Mouse (Mus musculus): ENCODE measurements around the gene Cyp2d34. TPM values are rescaled to one million over a fixed set of nuclear protein-coding genes. Genes with fewer than 3 reads are reported as not detected.

Cyp2d34 gene
- total and polyA plus RNA-seq, 3 experiments: 0.11 TPM; not detected in 2

- ATAC-seq (ENCODE audit: extremely low read depth, insufficient number of reproducible peaks, low FRiP score, poor library complexity, severe bottlenecking) (no peak), DNase-seq (ENCODE audit: low spot score) (no peak)
These were observed 38.1 kb downstream of the Cyp2d34 start for GRCm38 (mm10) chr15:82582621-82583020.

GRCm38 (mm10) chr15:82579071-82579470, 41.7 kb downstream of the Cyp2d34 start:
- TF ChIP-seq POLR2AphosphoS5 (IDR thresholded peaks at IDR 0.05; ENCODE audit: insufficient replicate concordance, low read depth, low read length): no peak
- no peak for TF ChIP-seq TAL1 (conservative IDR thresholded peaks at IDR 0.05; ENCODE audit: low read depth, low read length)
- TF ChIP-seq GATA1 (IDR thresholded peaks at IDR 0.05; ENCODE audit: borderline replicate concordance, low read length): no peak
- TF ChIP-seq GATA2 (IDR thresholded peaks at IDR 0.05; ENCODE audit: borderline replicate concordance, low read depth, low read length): no peak
- TF ChIP-seq CTCF (IDR thresholded peaks at IDR 0.05; ENCODE audit: low read depth, low read length): no peak
- Histone ChIP-seq H3K27me3 (ENCODE audit: insufficient read depth, low read length) (peaks cover 4% of the 10 kb centered on the region; the same call in 1 of the 2 replicates), H3K4me3 (ENCODE audit: low read depth, low read length) (no peak overlapping the region), H3K36me3 (replicated peaks) (no peaks in the 10 kb centered on the region), H3K9me3 (replicated peaks) (no peaks in the 10 kb centered on the region), H3K4me1 (ENCODE audit: insufficient read depth, low read depth, low read length) (no peaks in the 10 kb centered on the region)
- ATAC-seq (ENCODE audit: extremely low read depth, insufficient number of reproducible peaks, low FRiP score, poor library complexity, severe bottlenecking): no peak
- DNase-seq (ENCODE audit: low spot score): no peak

More at GRCm38 (mm10) chr15:82582621-82583020, 38.1 kb downstream of the Cyp2d34 start:
- TF ChIP-seq TAL1 (conservative IDR thresholded peaks at IDR 0.05; ENCODE audit: low read depth, low read length) (no peak), GATA1 (IDR thresholded peaks at IDR 0.05; ENCODE audit: borderline replicate concordance, low read length) (no peak), CTCF (IDR thresholded peaks at IDR 0.05; ENCODE audit: low read depth, low read length) (no peak), GATA2 (IDR thresholded peaks at IDR 0.05; ENCODE audit: borderline replicate concordance, low read depth, low read length) (no peak), POLR2AphosphoS5 (IDR thresholded peaks at IDR 0.05; ENCODE audit: insufficient replicate concordance, low read depth, low read length) (no peak)
- Histone ChIP-seq H3K36me3 (replicated peaks) (no peaks in the 10 kb centered on the region), H3K4me3 (ENCODE audit: low read depth, low read length) (no peak overlapping the region), H3K27me3 (ENCODE audit: insufficient read depth, low read length) (peaks cover 4% of the 10 kb centered on the region; the same call in 1 of the 2 replicates), H3K9me3 (replicated peaks) (no peaks in the 10 kb centered on the region), H3K4me1 (ENCODE audit: insufficient read depth, low read depth, low read length) (no peaks in the 10 kb centered on the region)

GRCm38 (mm10) chr15:82572856-82573255, 47.9 kb downstream of the Cyp2d34 start:
- ATAC-seq (ENCODE audit: extremely low read depth, insufficient number of reproducible peaks, low FRiP score, poor library complexity, severe bottlenecking) (no peak), DNase-seq (ENCODE audit: low spot score) (no peak)
- Histone ChIP-seq H3K4me1 (ENCODE audit: insufficient read depth, low read depth, low read length) (no peaks in the 10 kb centered on the region), H3K9me3 (replicated peaks) (no peaks in the 10 kb centered on the region), H3K27me3 (ENCODE audit: insufficient read depth, low read length) (no peaks in the 10 kb centered on the region), H3K4me3 (ENCODE audit: low read depth, low read length) (no peak overlapping the region), H3K36me3 (replicated peaks) (no peaks in the 10 kb centered on the region)
- no peak for TF ChIP-seq POLR2AphosphoS5 (IDR thresholded peaks at IDR 0.05; ENCODE audit: insufficient replicate concordance, low read depth, low read length)
- no peak for TF ChIP-seq TAL1 (conservative IDR thresholded peaks at IDR 0.05; ENCODE audit: low read depth, low read length)
- TF ChIP-seq CTCF (IDR thresholded peaks at IDR 0.05; ENCODE audit: low read depth, low read length): no peak
- TF ChIP-seq GATA1 (IDR thresholded peaks at IDR 0.05; ENCODE audit: borderline replicate concordance, low read length): no peak
- TF ChIP-seq GATA2 (IDR thresholded peaks at IDR 0.05; ENCODE audit: borderline replicate concordance, low read depth, low read length): no peak

Other genes starting within 250 kb of the Cyp2d34 start
- gene Cyp2d22, start 240.7 kb downstream of the Cyp2d34 start, total RNA-seq (2014; fragmentation: Nextera tagmentation): not detected in 2 replicates
- 0.11 and 1.0 TPM in 2 replicates for gene Cyp2d22, start 240.7 kb downstream of the Cyp2d34 start, total RNA-seq (2017)
- gene Cyp2d22, start 240.7 kb downstream of the Cyp2d34 start, polyA plus RNA-seq (2012): not detected in 2 replicates
- not detected in 2 replicates for gene Cyp2d11, start 226.9 kb downstream of the Cyp2d34 start, total RNA-seq (2014; fragmentation: Nextera tagmentation)
- gene Cyp2d11, start 226.9 kb downstream of the Cyp2d34 start, total RNA-seq (2017): not detected in 2 replicates
- gene Cyp2d11, start 226.9 kb downstream of the Cyp2d34 start, polyA plus RNA-seq (2012): not detected in 2 replicates
- gene Cyp2d10, start 213.8 kb downstream of the Cyp2d34 start, total RNA-seq (2014; fragmentation: Nextera tagmentation): not detected in 2 replicates
- 0.05 TPM in 1 of 2 replicates, not detected in the other for gene Cyp2d10, start 213.8 kb downstream of the Cyp2d34 start, total RNA-seq (2017)
- gene Cyp2d10, start 213.8 kb downstream of the Cyp2d34 start, polyA plus RNA-seq (2012): not detected in 2 replicates
- gene Cyp2d9, start 187.5 kb downstream of the Cyp2d34 start, total RNA-seq (2014; fragmentation: Nextera tagmentation): not detected in 2 replicates
- 0.44 and 0.70 TPM in 2 replicates for gene Cyp2d9, start 187.5 kb downstream of the Cyp2d34 start, total RNA-seq (2017)
- gene Cyp2d9, start 187.5 kb downstream of the Cyp2d34 start, polyA plus RNA-seq (2012): not detected in 2 replicates
- gene Cyp2d12, start 65.9 kb downstream of the Cyp2d34 start, total RNA-seq (2014; fragmentation: Nextera tagmentation): not detected in 2 replicates
- gene Cyp2d12, start 65.9 kb downstream of the Cyp2d34 start, total RNA-seq (2017): 0.11 TPM in 1 of 2 replicates, not detected in the other
- gene Cyp2d12, start 65.9 kb downstream of the Cyp2d34 start, polyA plus RNA-seq (2012): not detected in 2 replicates
- not detected in 2 replicates for gene Cyp2d40, start 143.2 kb upstream of the Cyp2d34 start, total RNA-seq (2014; fragmentation: Nextera tagmentation)
- not detected in 2 replicates for gene Cyp2d40, start 143.2 kb upstream of the Cyp2d34 start, total RNA-seq (2017)
- gene Cyp2d40, start 143.2 kb upstream of the Cyp2d34 start, polyA plus RNA-seq (2012): not detected in 2 replicates
- not detected in 2 replicates for gene Cyp2d26, start 173.3 kb upstream of the Cyp2d34 start, total RNA-seq (2014; fragmentation: Nextera tagmentation)
- 0.33 TPM in 1 of 2 replicates, not detected in the other for gene Cyp2d26, start 173.3 kb upstream of the Cyp2d34 start, total RNA-seq (2017)
- not detected in 2 replicates for gene Cyp2d26, start 173.3 kb upstream of the Cyp2d34 start, polyA plus RNA-seq (2012)

Measured in G1E (cell line).